Mouse (Mus musculus): ENCODE measurements around the gene Otub1. TPM values are rescaled to one million over a fixed set of nuclear protein-coding genes. Genes with fewer than 3 reads are reported as not detected.

Otub1 gene
- polyA plus RNA-seq, 1 experiment from 2014 or later, result 205 TPM

- H3K9me3 ChIP-seq (ENCODE audit: control insufficient read depth, low read length), result no peaks in the 10 kb centered on the region
- H3K4me1 ChIP-seq (replicated peaks; ENCODE audit: control insufficient read depth, insufficient read depth, low read length), result no peaks in the 10 kb centered on the region; the same call in 1 of the 2 replicates
- DNase-seq (ENCODE audit: low spot score), result no peak
- WGBS, result 79% methylated on average over 7 of the region's 7 CpGs
- no peak overlapping the region for H3K4me3 ChIP-seq (ENCODE audit: low read depth, low read length)
- no peak overlapping the region for H3K27ac ChIP-seq (ENCODE audit: low read depth)
- H3K4me2 ChIP-seq (ENCODE audit: low read length), result no peak overlapping the region
- no peak overlapping the region for H3K9ac ChIP-seq (ENCODE audit: low read length)
- H3K36me3 ChIP-seq (ENCODE audit: control insufficient read depth, insufficient read depth, low read length), result no peaks in the 10 kb centered on the region
- ATAC-seq (replicated peaks; ENCODE audit: low FRiP score, low TSS enrichment, low read depth), result no peak
- H3K27me3 ChIP-seq (replicated peaks; ENCODE audit: control insufficient read depth, insufficient read depth, low read length), result 0 out of 2 replicates have a peak, but pooled peaks cover 12% of the 10 kb centered on the region
Measured at GRCm38 (mm10) chr19:7151300-7151926, 54.7 kb downstream of the Otub1 start.

- 0 out of 2 replicates have a peak, but pooled peaks cover 15% of the 10 kb centered on the region for H3K27me3 ChIP-seq (replicated peaks; ENCODE audit: control insufficient read depth, insufficient read depth, low read length)
- H3K9ac ChIP-seq (ENCODE audit: low read length), result no peak overlapping the region
- peaks cover 2% of the 10 kb centered on the region for H3K4me1 ChIP-seq (replicated peaks; ENCODE audit: control insufficient read depth, insufficient read depth, low read length)
- no peak for DNase-seq (ENCODE audit: low spot score)
- H3K4me3 ChIP-seq (ENCODE audit: low read depth, low read length), result no peak overlapping the region
- H3K36me3 ChIP-seq (ENCODE audit: control insufficient read depth, insufficient read depth, low read length), result no peaks in the 10 kb centered on the region
- H3K27ac ChIP-seq (ENCODE audit: low read depth), result no peak overlapping the region
- no peaks in the 10 kb centered on the region for H3K9me3 ChIP-seq (ENCODE audit: control insufficient read depth, low read length)
- 81% methylated on average over 7 of the region's 7 CpGs for WGBS
- no peak overlapping the region for H3K4me2 ChIP-seq (ENCODE audit: low read length)
- ATAC-seq (replicated peaks; ENCODE audit: low FRiP score, low TSS enrichment, low read depth), result no peak
Measured at GRCm38 (mm10) chr19:7149158-7149685, 56.9 kb downstream of the Otub1 start.

GRCm38 (mm10) chr19:7148541-7149085 lies 57.5 kb downstream of the Otub1 start:
- no peak overlapping the region for H3K4me2 ChIP-seq (ENCODE audit: low read length)
- H3K27ac ChIP-seq (ENCODE audit: low read depth), result no peak overlapping the region
- DNase-seq (ENCODE audit: low spot score) (no peak), ATAC-seq (replicated peaks; ENCODE audit: low FRiP score, low TSS enrichment, low read depth) (no peak)
- 59% methylated on average over 8 of the region's 8 CpGs for WGBS
- H3K9me3 ChIP-seq (ENCODE audit: control insufficient read depth, low read length), result no peaks in the 10 kb centered on the region
- no peak overlapping the region for H3K9ac ChIP-seq (ENCODE audit: low read length)
- H3K27me3 ChIP-seq (replicated peaks; ENCODE audit: control insufficient read depth, insufficient read depth, low read length), result 0 out of 2 replicates have a peak, but pooled peaks cover 13% of the 10 kb centered on the region
- no peaks in the 10 kb centered on the region for H3K36me3 ChIP-seq (ENCODE audit: control insufficient read depth, insufficient read depth, low read length)
- H3K4me1 ChIP-seq (replicated peaks; ENCODE audit: control insufficient read depth, insufficient read depth, low read length), result peaks cover 8% of the 10 kb centered on the region
- no peak overlapping the region for H3K4me3 ChIP-seq (ENCODE audit: low read depth, low read length)

Other genes starting within 250 kb of the Otub1 start
- gene Ppp1r14b, start 231.3 kb downstream of the Otub1 start, polyA plus RNA-seq (2014; fragmentation: Nextera tagmentation; extraction: Ambion mirVana), result 111 and 199 TPM in 2 replicates
- gene Plcb3, start 229.8 kb downstream of the Otub1 start, polyA plus RNA-seq (2014; fragmentation: Nextera tagmentation; extraction: Ambion mirVana), result 123 and 138 TPM in 2 replicates
- gene Fkbp2, start 225.8 kb downstream of the Otub1 start, polyA plus RNA-seq (2014; fragmentation: Nextera tagmentation; extraction: Ambion mirVana), result 96.9 and 103 TPM in 2 replicates
- gene Vegfb, start 218.7 kb downstream of the Otub1 start, polyA plus RNA-seq (2014; fragmentation: Nextera tagmentation; extraction: Ambion mirVana), result 38.7 and 50.5 TPM in 2 replicates
- gene Dnajc4, start 213.7 kb downstream of the Otub1 start, polyA plus RNA-seq (2014; fragmentation: Nextera tagmentation; extraction: Ambion mirVana), result 23.3 and 25.2 TPM in 2 replicates
- gene Nudt22, start 210.2 kb downstream of the Otub1 start, polyA plus RNA-seq (2014; fragmentation: Nextera tagmentation; extraction: Ambion mirVana), result 14.6 and 16.1 TPM in 2 replicates
- gene Trpt1, start 210.2 kb downstream of the Otub1 start, polyA plus RNA-seq (2014; fragmentation: Nextera tagmentation; extraction: Ambion mirVana), result 9.5 and 10.3 TPM in 2 replicates
- gene Fermt3, start 186.8 kb downstream of the Otub1 start, polyA plus RNA-seq (2014; fragmentation: Nextera tagmentation; extraction: Ambion mirVana), result 7.0 and 7.3 TPM in 2 replicates
- 212 and 227 TPM in 2 replicates for gene Stip1, start 166.3 kb downstream of the Otub1 start, polyA plus RNA-seq (2014; fragmentation: Nextera tagmentation; extraction: Ambion mirVana)
- gene Macrod1, start 149.5 kb downstream of the Otub1 start, polyA plus RNA-seq (2014; fragmentation: Nextera tagmentation; extraction: Ambion mirVana), result 7.1 and 8.5 TPM in 2 replicates
- 3.6 TPM in 2 replicates for gene Flrt1, start 100.6 kb downstream of the Otub1 start, polyA plus RNA-seq (2014; fragmentation: Nextera tagmentation; extraction: Ambion mirVana)
- gene Cox8a, start 11.3 kb upstream of the Otub1 start, polyA plus RNA-seq (2014; fragmentation: Nextera tagmentation; extraction: Ambion mirVana), result 1,241 and 1,347 TPM in 2 replicates
- 67.4 and 73.0 TPM in 2 replicates for gene Naa40, start 34.9 kb upstream of the Otub1 start, polyA plus RNA-seq (2014; fragmentation: Nextera tagmentation; extraction: Ambion mirVana)
- 8.9 and 11.1 TPM in 2 replicates for gene Rcor2, start 61.0 kb upstream of the Otub1 start, polyA plus RNA-seq (2014; fragmentation: Nextera tagmentation; extraction: Ambion mirVana)
- gene Mark2, start 135.5 kb upstream of the Otub1 start, polyA plus RNA-seq (2014; fragmentation: Nextera tagmentation; extraction: Ambion mirVana), result 48.7 and 54.0 TPM in 2 replicates
- gene Spindoc, start 176.7 kb upstream of the Otub1 start, polyA plus RNA-seq (2014; fragmentation: Nextera tagmentation; extraction: Ambion mirVana), result 23.7 and 24.3 TPM in 2 replicates
- gene 2700081O15Rik, start 211.3 kb upstream of the Otub1 start, polyA plus RNA-seq (2014; fragmentation: Nextera tagmentation; extraction: Ambion mirVana), result 9.1 and 9.4 TPM in 2 replicates